Mouse (Mus musculus) right cerebral cortex, postnatal 10 days (tissue): ENCODE data around the gene Wwp2.

Experiments
- DNase-seq, 2 experiments: peaks; one replicate each; pipeline ENCODE4 v3.0.0; 2021; ENCODE audit warnings: low spot score in 2 of 2

Wwp2 gene

GRCm38 (mm10) chr8:107560820-107561536 is 124.8 kb downstream of the Wwp2 start:
- no peak for DNase-seq

- no peak for DNase-seq
Measured at GRCm38 (mm10) chr8:107562164-107562563, 126.0 kb downstream of the Wwp2 start.

GRCm38 (mm10) chr8:107571046-107571445 is 134.9 kb downstream of the Wwp2 start:
- DNase-seq: no peak

- DNase-seq: no peak
Measured at GRCm38 (mm10) chr8:107571486-107572135, 135.4 kb downstream of the Wwp2 start.

- DNase-seq: peak in 1 of 2 experiments; percentile 70
Measured at GRCm38 (mm10) chr8:107572497-107572896, 136.3 kb downstream of the Wwp2 start.

- no peak for DNase-seq
Measured at GRCm38 (mm10) chr8:107574771-107575170, 138.6 kb downstream of the Wwp2 start.

GRCm38 (mm10) chr8:107576702-107577101 is 140.5 kb downstream of the Wwp2 start:
- DNase-seq: peak; percentile 90 to 92

- DNase-seq: no peak
Measured at GRCm38 (mm10) chr8:107577640-107578039, 141.5 kb downstream of the Wwp2 start.

GRCm38 (mm10) chr8:107578132-107578531 is 142.0 kb downstream of the Wwp2 start:
- no peak for DNase-seq

- no peak for DNase-seq
Measured at GRCm38 (mm10) chr8:107578541-107578940, 142.4 kb downstream of the Wwp2 start.

GRCm38 (mm10) chr8:107580879-107581278 is 144.7 kb downstream of the Wwp2 start:
- no peak for DNase-seq

GRCm38 (mm10) chr8:107581536-107581935 is 145.4 kb downstream of the Wwp2 start:
- DNase-seq: no peak

- DNase-seq: no peak
Measured at GRCm38 (mm10) chr8:107582136-107582535, 146.0 kb downstream of the Wwp2 start.

- DNase-seq: peak in 1 of 2 experiments; percentile 45
Measured at GRCm38 (mm10) chr8:107587429-107587994, 151.3 kb downstream of the Wwp2 start.

- peak; percentile 95 to 96 for DNase-seq
Measured at GRCm38 (mm10) chr8:107587995-107588780, 152.0 kb downstream of the Wwp2 start, which contains the start of gene Psmd7. Gene Psmd7 (minus strand): TSS chr8:107588464.

- no peak for DNase-seq
Measured at GRCm38 (mm10) chr8:107593967-107594729, 158.0 kb downstream of the Wwp2 start.

- DNase-seq: no peak
Measured at GRCm38 (mm10) chr8:107594817-107595216, 158.7 kb downstream of the Wwp2 start.

GRCm38 (mm10) chr8:107597731-107598130 is 161.6 kb downstream of the Wwp2 start:
- DNase-seq: no peak

- DNase-seq: no peak
Measured at GRCm38 (mm10) chr8:107599691-107600090, 163.5 kb downstream of the Wwp2 start.

- peak; percentile 56 to 82 for DNase-seq
Measured at GRCm38 (mm10) chr8:107603026-107603425, 166.9 kb downstream of the Wwp2 start.
